Mouse (Mus musculus): ENCODE measurements around the gene Cox4i1. TPM values are rescaled to one million over a fixed set of nuclear protein-coding genes. Genes with fewer than 3 reads are reported as not detected.
A peak's percentile ranks its signal among the peaks of the same experiment; 100 is the strongest.

Cox4i1 gene
- polyA plus RNA-seq, 1 experiment from 2014 or later = 2,406 TPM

DNA sequence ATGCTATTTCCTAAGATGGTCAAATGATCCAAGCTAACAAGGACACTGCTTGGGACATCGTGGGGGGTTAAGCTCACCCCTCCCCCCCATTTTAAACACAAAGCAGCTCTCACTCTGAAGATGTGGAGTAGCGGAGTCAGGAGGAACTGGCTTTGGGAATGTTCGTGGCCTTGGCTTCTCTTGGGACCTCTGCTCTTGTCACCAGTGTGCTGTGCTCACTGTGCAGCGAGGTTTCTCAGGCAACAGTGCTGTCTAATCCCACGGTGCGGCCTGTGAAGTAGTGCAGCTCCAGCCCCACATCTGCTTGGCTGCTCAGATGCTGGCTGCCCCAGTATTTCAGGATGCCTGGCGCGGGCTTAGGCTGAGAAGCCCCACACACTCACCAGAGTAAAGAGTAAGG is 10.6 kb upstream of the Cox4i1 start:
- Histone ChIP-seq H3K4me3 (ENCODE audit: low read depth, low read length) (no peak overlapping the region), H3K27ac (ENCODE audit: low read depth, low read length) (no peak overlapping the region), H3K4me1 (replicated peaks; ENCODE audit: control insufficient read depth, insufficient read depth, low read length) (peaks cover 7% of the 10 kb centered on the region; the same call in 1 of the 2 replicates), H3K9ac (ENCODE audit: low read depth, low read length) (no peak overlapping the region), H3K4me2 (replicated peaks; ENCODE audit: low read depth) (no peak overlapping the region), H3K9me3 (ENCODE audit: control insufficient read depth) (no peaks in the 10 kb centered on the region), H3K27me3 (replicated peaks; ENCODE audit: control insufficient read depth, insufficient read depth, low read length) (no peaks in the 10 kb centered on the region), H3K36me3 (ENCODE audit: control insufficient read depth, insufficient read depth) (peaks cover 53% of the 10 kb centered on the region)
- ATAC-seq = no peak
- WGBS = 82% methylated on average over 8 of the region's 8 CpGs
- no peak for TF ChIP-seq CTCF (IDR thresholded peaks at IDR 0.05; ENCODE audit: low read depth)

GRCm38 (mm10) chr8:120664566-120664965 is 3.5 kb upstream of the Cox4i1 start:
- Histone ChIP-seq H3K4me3 (ENCODE audit: low read depth, low read length) (no peak overlapping the region), H3K4me1 (replicated peaks; ENCODE audit: control insufficient read depth, insufficient read depth, low read length) (peaks cover 18% of the 10 kb centered on the region), H3K27me3 (replicated peaks; ENCODE audit: control insufficient read depth, insufficient read depth, low read length) (no peaks in the 10 kb centered on the region), H3K36me3 (ENCODE audit: control insufficient read depth, insufficient read depth) (peaks cover 4% of the 10 kb centered on the region; the same call in 1 of the 2 replicates), H3K9me3 (ENCODE audit: control insufficient read depth) (no peaks in the 10 kb centered on the region), H3K9ac (ENCODE audit: low read depth, low read length) (no peak overlapping the region), H3K4me2 (replicated peaks; ENCODE audit: low read depth) (no peak overlapping the region; the same call in 1 of the 2 replicates), H3K27ac (ENCODE audit: low read depth, low read length) (no peak overlapping the region)
- peak; percentile 19; the same call in 1 of the 2 replicates for TF ChIP-seq CTCF (IDR thresholded peaks at IDR 0.05; ENCODE audit: low read depth)
- ATAC-seq = no peak
- 82% methylated on average over 6 of the region's 6 CpGs for WGBS

DNA sequence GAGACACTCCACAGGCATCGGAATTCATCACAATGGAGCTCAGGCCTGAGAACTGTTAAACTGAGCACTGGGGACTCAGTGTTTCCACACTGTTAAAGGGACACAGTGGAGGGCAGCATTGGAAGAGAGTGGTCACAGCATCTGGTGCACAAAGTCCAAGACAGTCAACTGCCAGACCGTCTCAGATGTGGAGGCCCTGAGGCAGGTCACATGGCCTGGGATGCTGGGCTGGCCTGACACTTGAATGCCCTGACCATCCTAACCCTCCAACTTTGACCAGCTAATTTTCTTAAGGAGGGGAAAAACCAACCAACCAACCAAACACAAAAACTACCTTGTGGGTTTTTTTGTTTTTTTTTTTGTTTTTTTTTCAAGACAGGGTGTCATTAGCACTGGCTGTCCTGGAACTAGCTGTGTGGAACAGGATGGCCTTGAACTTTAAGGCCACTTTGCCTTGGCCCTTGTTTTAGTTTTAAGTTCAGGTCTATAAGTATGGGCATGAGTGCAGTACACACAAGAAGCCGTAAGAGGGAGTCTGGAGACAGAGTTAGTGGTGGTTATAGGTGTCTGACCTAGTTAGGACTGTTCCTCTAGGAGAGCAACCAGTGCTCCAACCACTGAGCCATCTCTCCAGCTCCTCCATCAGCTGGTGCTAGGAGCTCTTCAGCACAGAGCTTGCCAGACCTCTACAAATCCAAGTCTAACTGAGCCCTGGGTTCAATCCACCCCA is 2.1 kb upstream of the Cox4i1 start:
- H3K4me3 ChIP-seq (ENCODE audit: low read depth, low read length) = no peak overlapping the region
- peaks cover 9% of the 10 kb centered on the region for H3K36me3 ChIP-seq (ENCODE audit: control insufficient read depth, insufficient read depth)
- peak overlapping the region; percentile 76 for H3K4me2 ChIP-seq (replicated peaks; ENCODE audit: low read depth)
- H3K27me3 ChIP-seq (replicated peaks; ENCODE audit: control insufficient read depth, insufficient read depth, low read length) = no peaks in the 10 kb centered on the region
- no peak overlapping the region for H3K27ac ChIP-seq (ENCODE audit: low read depth, low read length)
- H3K9me3 ChIP-seq (ENCODE audit: control insufficient read depth) = no peaks in the 10 kb centered on the region
- H3K4me1 ChIP-seq (replicated peaks; ENCODE audit: control insufficient read depth, insufficient read depth, low read length) = peaks cover 18% of the 10 kb centered on the region
- ATAC-seq = no peak
- H3K9ac ChIP-seq (ENCODE audit: low read depth, low read length) = no peak overlapping the region
- peak; percentile 61 for TF ChIP-seq CTCF (IDR thresholded peaks at IDR 0.05; ENCODE audit: low read depth)
- WGBS = 66% methylated on average over 3 of the region's 3 CpGs

- WGBS = 3% methylated on average over 17 of the region's 17 CpGs
- no peak for ATAC-seq
- Histone ChIP-seq H3K4me1 (replicated peaks; ENCODE audit: control insufficient read depth, insufficient read depth, low read length) (peaks cover 18% of the 10 kb centered on the region), H3K27ac (ENCODE audit: low read depth, low read length) (peak overlapping the region; percentile 65), H3K9ac (ENCODE audit: low read depth, low read length) (peak overlapping the region; percentile 99), H3K4me3 (ENCODE audit: low read depth, low read length) (peak overlapping the region; percentile 93), H3K9me3 (ENCODE audit: control insufficient read depth) (no peaks in the 10 kb centered on the region), H3K27me3 (replicated peaks; ENCODE audit: control insufficient read depth, insufficient read depth, low read length) (no peaks in the 10 kb centered on the region), H3K4me2 (replicated peaks; ENCODE audit: low read depth) (peak overlapping the region; percentile 76), H3K36me3 (ENCODE audit: control insufficient read depth, insufficient read depth) (peaks cover 19% of the 10 kb centered on the region)
- TF ChIP-seq CTCF (IDR thresholded peaks at IDR 0.05; ENCODE audit: low read depth) = no peak
These were observed 1.1 kb upstream of the Cox4i1 start for GRCm38 (mm10) chr8:120666807-120667470.

- Histone ChIP-seq H3K9me3 (ENCODE audit: control insufficient read depth) (no peaks in the 10 kb centered on the region), H3K4me1 (replicated peaks; ENCODE audit: control insufficient read depth, insufficient read depth, low read length) (peaks cover 18% of the 10 kb centered on the region), H3K27me3 (replicated peaks; ENCODE audit: control insufficient read depth, insufficient read depth, low read length) (no peaks in the 10 kb centered on the region), H3K9ac (ENCODE audit: low read depth, low read length) (peak within 1 kb of the TSS; percentile 99), H3K36me3 (ENCODE audit: control insufficient read depth, insufficient read depth) (peaks cover 34% of the 10 kb centered on the region), H3K4me2 (replicated peaks; ENCODE audit: low read depth) (peak within 1 kb of the TSS; percentile 76), H3K27ac (ENCODE audit: low read depth, low read length) (peak within 1 kb of the TSS; percentile 93), H3K4me3 (ENCODE audit: low read depth, low read length) (peak within 1 kb of the TSS; percentile 93)
- WGBS = 2% methylated on average over 48 of the region's 51 CpGs
- ATAC-seq = peak; percentile 47
- no peak for TF ChIP-seq CTCF (IDR thresholded peaks at IDR 0.05; ENCODE audit: low read depth)
These were observed 418 bp downstream of the Cox4i1 start, which contains the start of gene Emc8 for GRCm38 (mm10) chr8:120668374-120668905. Gene Emc8 (minus strand): TSS chr8:120668573.

GRCm38 (mm10) chr8:120671775-120672174 is 3.8 kb downstream of the Cox4i1 start:
- 54% methylated on average over 6 of the region's 6 CpGs for WGBS
- no peaks in the 10 kb centered on the region for H3K9me3 ChIP-seq (ENCODE audit: control insufficient read depth)
- no peak for ATAC-seq
- H3K9ac ChIP-seq (ENCODE audit: low read depth, low read length) = no peak overlapping the region
- H3K36me3 ChIP-seq (ENCODE audit: control insufficient read depth, insufficient read depth) = peaks cover 48% of the 10 kb centered on the region
- H3K4me1 ChIP-seq (replicated peaks; ENCODE audit: control insufficient read depth, insufficient read depth, low read length) = peaks cover 8% of the 10 kb centered on the region; the same call in 1 of the 2 replicates
- H3K4me2 ChIP-seq (replicated peaks; ENCODE audit: low read depth) = peak overlapping the region; percentile 38; the same call in 1 of the 2 replicates
- no peak overlapping the region for H3K27ac ChIP-seq (ENCODE audit: low read depth, low read length)
- no peaks in the 10 kb centered on the region for H3K27me3 ChIP-seq (replicated peaks; ENCODE audit: control insufficient read depth, insufficient read depth, low read length)
- TF ChIP-seq CTCF (IDR thresholded peaks at IDR 0.05; ENCODE audit: low read depth) = no peak
- H3K4me3 ChIP-seq (ENCODE audit: low read depth, low read length) = no peak overlapping the region

All from intestine, postnatal 0 days (tissue).